Mouse (Mus musculus) heart, embryonic 14.5 days (tissue): Measurements from ENCODE around the gene Cabp1. TPM values are rescaled to one million over a fixed set of nuclear protein-coding genes. Genes with fewer than 3 reads are reported as not detected.
A peak's percentile ranks its signal among the peaks of the same experiment; 100 is the strongest.

ENCODE experiments used
- ATAC-seq: fragments of 200-750 bp; cut with Nextera tagmentation; 2 replicates; pipeline ENCODE4 v1.8.0; 2017; ENCODE audit warnings: low read depth, moderate TSS enrichment; ENCODE audit not compliant: insufficient number of reproducible peaks, insufficient read depth, low FRiP score
- H3K27ac ChIP-seq, 2 experiments: fragments of 200-500 bp in 1 of 2; fragments of 300-500 bp in 1 of 2; sonication (generic) in 1 of 2; replicated peaks in 1 of 2; 2 replicates each; pipeline ENCODE4 v1.5.1; 2012 to 2014; ENCODE audit warnings: low read depth in 2 of 2, low read length in 2 of 2, control low read depth in 1 of 2, mild to moderate bottlenecking in 1 of 2, mixed read lengths in 1 of 2; ENCODE audit not compliant: control insufficient read depth in 1 of 2, insufficient read depth in 1 of 2
- H3K27me3 ChIP-seq: fragments of 300-500 bp; sonication (generic); 2 replicates; pipeline ENCODE4 v1.6.1; 2014; ENCODE audit warnings: mild to moderate bottlenecking, low read length, control low read depth; ENCODE audit not compliant: control insufficient read depth, insufficient read depth
- H3K36me3 ChIP-seq: fragments of 300-500 bp; sonication (generic); 2 replicates; pipeline ENCODE4 v1.6.1; 2014; ENCODE audit warnings: mild to moderate bottlenecking, control low read depth, low read length, mixed read lengths; ENCODE audit not compliant: control insufficient read depth, insufficient read depth
- H3K4me1 ChIP-seq, 2 experiments: fragments of 200-500 bp in 1 of 2; fragments of 300-500 bp in 1 of 2; sonication (generic) in 1 of 2; 2 replicates each; pipeline ENCODE4 v1.6.1; 2012 to 2014; ENCODE audit warnings: low read length in 2 of 2, control low read depth in 1 of 2, mixed read lengths in 1 of 2; ENCODE audit not compliant: control insufficient read depth in 2 of 2, insufficient read depth in 2 of 2
- H3K4me2 ChIP-seq: fragments of 300-500 bp; sonication (generic); 2 replicates; pipeline ENCODE4 v1.6.1; 2014; ENCODE audit warnings: mild to moderate bottlenecking, low read length
- H3K4me3 ChIP-seq, 2 experiments: fragments of 200-500 bp in 1 of 2; fragments of 300-500 bp in 1 of 2; sonication (generic) in 1 of 2; 2 replicates each; pipeline ENCODE4 v1.5.1; 2012 to 2014; ENCODE audit warnings: low read length in 2 of 2, mild to moderate bottlenecking in 2 of 2, control low read depth in 1 of 2, low read depth in 1 of 2, moderate library complexity in 1 of 2; ENCODE audit not compliant: control insufficient read depth in 1 of 2, insufficient read depth in 1 of 2
- H3K9ac ChIP-seq: fragments of 300-500 bp; sonication (generic); 2 replicates; pipeline ENCODE4 v1.6.1; 2014; ENCODE audit warnings: mild to moderate bottlenecking, low read length
- H3K9me3 ChIP-seq: fragments of 300-500 bp; sonication (generic); 2 replicates; pipeline ENCODE4 v1.6.1; 2016; ENCODE audit warnings: low read length, control low read depth; ENCODE audit not compliant: control insufficient read depth
- WGBS: fragments of 180-500 bp; shearing (Covaris S2); extraction: QIAGEN DNeasy Blood & Tissue Kit; methylation state at CpG from one replicate; pipeline ENCODE4 v1.1.7; 2014; 5-methylcytosine and 5-hydroxymethylcytosine counted together
- polyA plus RNA-seq: library from polyadenylated mRNA; unstranded; fragments of >200 nt; fragmentation: Nextera tagmentation; extraction: Ambion mirVana; gene quantifications from 2 replicates; pipeline ENCODE4 v1.2.1, GENCODE M21; 2014

Cabp1 gene
- polyA plus RNA-seq, 1 experiment from 2014 or later = 0.77 TPM

- 87% methylated on average over 22 of the region's 22 CpGs for WGBS
- ATAC-seq = no peak
- Histone ChIP-seq H3K4me3 (no peak overlapping the region), H3K9me3 (no peaks in the 10 kb centered on the region), H3K27me3 (no peaks in the 10 kb centered on the region), H3K36me3 (peaks cover 67% of the 10 kb centered on the region), H3K9ac (no peak overlapping the region), H3K27ac (no peak overlapping the region), H3K4me2 (no peak overlapping the region), H3K4me1 (peaks cover 3 to 13% of the 10 kb centered on the region in 2 experiments; a peak in 2 of 4 replicates)
Observed at GRCm38 (mm10) chr5:115127421-115128179, 66.6 kb downstream of the Cabp1 start.

DNA sequence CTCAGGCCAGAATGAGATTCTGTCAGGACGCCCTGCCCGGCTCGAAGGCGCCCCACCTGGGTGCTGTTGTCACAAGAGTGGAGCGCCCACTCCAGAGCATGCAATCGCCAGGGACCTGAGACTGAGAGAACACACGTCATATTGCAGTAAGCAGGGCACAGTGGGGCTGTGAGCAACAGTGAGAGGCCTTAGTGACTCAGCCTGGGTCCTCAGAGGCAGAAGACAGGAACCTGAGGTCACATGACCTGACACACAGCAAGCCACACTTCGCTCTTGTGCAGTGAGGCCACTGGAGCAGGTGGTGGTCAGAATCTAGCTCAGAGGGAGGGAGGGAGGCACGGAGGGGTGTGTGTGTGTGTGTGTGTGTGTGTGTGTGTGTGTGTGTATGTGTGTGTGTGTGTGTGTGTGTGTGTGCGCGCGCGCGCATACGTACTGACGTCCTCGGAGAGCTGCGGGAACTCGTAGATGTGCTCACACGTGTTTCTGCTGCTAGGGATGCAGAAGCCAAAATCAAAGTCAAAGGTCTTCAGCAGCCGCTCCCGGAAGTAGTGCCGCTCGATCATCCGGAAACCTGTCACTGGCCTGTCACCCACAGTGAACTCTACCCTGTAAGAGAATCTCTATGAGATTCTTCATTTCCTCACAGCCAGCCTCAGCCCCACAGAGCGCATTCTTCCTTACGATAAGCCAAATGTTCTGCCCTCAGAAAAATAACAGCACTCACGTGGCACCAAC is 67.4 kb downstream of the Cabp1 start:
- Histone ChIP-seq H3K36me3 (peaks cover 70% of the 10 kb centered on the region), H3K9ac (no peak overlapping the region), H3K4me3 (no peak overlapping the region), H3K9me3 (no peaks in the 10 kb centered on the region), H3K27me3 (no peaks in the 10 kb centered on the region), H3K4me1 (peaks cover 3 to 10% of the 10 kb centered on the region in 2 experiments; a peak in 2 of 4 replicates), H3K4me2 (no peak overlapping the region), H3K27ac (no peak overlapping the region)
- ATAC-seq = no peak
- WGBS = 81% methylated on average over 27 of the region's 28 CpGs

- Histone ChIP-seq H3K9ac (no peak overlapping the region), H3K36me3 (peaks cover 70% of the 10 kb centered on the region), H3K4me3 (no peak overlapping the region), H3K4me1 (peaks cover 3 to 10% of the 10 kb centered on the region in 2 experiments; a peak in 2 of 4 replicates), H3K27ac (no peak overlapping the region), H3K9me3 (no peaks in the 10 kb centered on the region), H3K4me2 (peak overlapping the region; percentile 46), H3K27me3 (no peaks in the 10 kb centered on the region)
- WGBS = 18% methylated on average over 24 of the region's 24 CpGs
- ATAC-seq = no peak
Observed at GRCm38 (mm10) chr5:115125211-115125871, 68.8 kb downstream of the Cabp1 start.

GRCm38 (mm10) chr5:115124690-115125089 is 69.5 kb downstream of the Cabp1 start:
- no peak overlapping the region for H3K27ac ChIP-seq
- H3K9me3 ChIP-seq = no peaks in the 10 kb centered on the region
- peaks cover 3 to 10% of the 10 kb centered on the region in 2 experiments; a peak in 2 of 4 replicates for H3K4me1 ChIP-seq
- no peak overlapping the region for H3K9ac ChIP-seq
- peaks cover 65% of the 10 kb centered on the region for H3K36me3 ChIP-seq
- WGBS = 96% methylated on average over 6 of the region's 6 CpGs
- no peaks in the 10 kb centered on the region for H3K27me3 ChIP-seq
- no peak for ATAC-seq
- no peak overlapping the region for H3K4me3 ChIP-seq
- H3K4me2 ChIP-seq = no peak overlapping the region

DNA sequence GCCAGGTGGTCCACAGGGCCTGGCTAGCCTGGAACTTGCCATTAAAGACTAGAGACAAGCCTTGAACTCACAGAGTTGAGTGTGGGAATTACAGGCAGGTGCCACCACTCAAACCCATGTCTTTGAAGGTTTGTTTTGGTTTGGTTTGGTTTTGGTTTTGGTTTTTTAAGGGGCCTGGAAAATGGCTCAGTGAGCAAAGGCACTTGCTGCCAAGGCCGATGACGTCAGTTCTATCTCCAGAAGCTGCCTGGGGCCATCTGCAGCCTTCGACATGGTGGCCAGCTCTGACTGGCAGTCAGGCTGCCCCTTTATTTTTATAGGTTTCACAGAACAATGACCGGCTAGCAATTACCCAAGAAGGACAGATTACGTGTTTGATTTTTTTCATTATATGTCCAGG is 73.2 kb downstream of the Cabp1 start:
- WGBS = 72% methylated on average over 5 of the region's 5 CpGs
- Histone ChIP-seq H3K27me3 (no peaks in the 10 kb centered on the region), H3K27ac (no peak overlapping the region), H3K9me3 (no peaks in the 10 kb centered on the region), H3K9ac (no peak overlapping the region), H3K4me1 (peaks cover 3 to 8% of the 10 kb centered on the region in 2 experiments; a peak in 2 of 4 replicates), H3K4me3 (no peak overlapping the region), H3K36me3 (peaks cover 39% of the 10 kb centered on the region), H3K4me2 (no peak overlapping the region)
- no peak for ATAC-seq

DNA sequence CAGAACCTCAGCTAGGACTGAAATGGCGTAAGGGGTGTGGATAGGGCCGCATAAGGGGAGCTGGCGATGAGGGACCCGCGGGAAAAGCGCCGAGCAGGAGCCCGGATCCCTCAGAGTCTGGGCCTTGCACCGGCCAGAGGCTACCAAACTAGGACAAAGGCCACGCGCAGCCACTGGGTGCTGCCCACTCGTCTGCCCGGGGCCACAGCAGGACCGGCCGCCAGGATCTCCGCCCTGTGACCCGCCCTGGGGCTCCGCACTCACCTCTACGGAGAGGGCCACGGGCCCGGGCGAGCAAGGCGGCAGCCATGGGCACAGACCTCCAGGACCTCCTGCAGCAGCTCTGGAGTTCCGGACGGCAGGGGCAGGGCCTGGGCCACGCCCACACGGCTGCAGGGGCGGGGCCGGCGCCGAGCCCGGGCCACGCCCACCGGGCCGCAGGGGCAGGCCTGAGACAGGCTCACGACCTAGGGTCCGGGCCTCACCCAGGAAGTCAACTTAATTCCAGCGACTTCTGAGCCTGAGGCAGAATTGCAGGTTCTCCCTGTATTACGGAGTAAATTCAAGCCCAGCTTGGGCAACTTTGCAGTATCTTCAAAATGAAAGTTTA is 75.1 kb downstream of the Cabp1 start, which contains the start of gene Acads:
Acads (minus strand) TSS at position 386 of the 610 bp plus-strand sequence.
- Histone ChIP-seq H3K9me3 (no peaks in the 10 kb centered on the region), H3K9ac (peak within 1 kb of the TSS; percentile 88), H3K4me2 (peak within 1 kb of the TSS; percentile 66), H3K4me3 (peak within 1 kb of the TSS; percentile 66 to 74), H3K27me3 (no peaks in the 10 kb centered on the region), H3K4me1 (no peaks in the 10 kb centered on the region), H3K36me3 (peaks cover 41% of the 10 kb centered on the region), H3K27ac (peak within 1 kb of the TSS; percentile 13 to 74; a peak in 3 of 4 replicates)
- peak; percentile 79 for ATAC-seq
- under 1% methylated on average over 39 of the region's 39 CpGs for WGBS
